Mouse (Mus musculus) embryonic facial prominence, embryonic 11.5 days (tissue): Measurements from ENCODE around the gene Ap3b1. TPM values are rescaled to one million over a fixed set of nuclear protein-coding genes. Genes with fewer than 3 reads are reported as not detected.

Source experiments
- ATAC-seq: fragments of 200-750 bp; cut with Nextera tagmentation; replicated peaks from 2 replicates; pipeline ENCODE4 v1.8.0; 2017; ENCODE audit warnings: low read depth; ENCODE audit not compliant: insufficient number of reproducible peaks, low FRiP score, low TSS enrichment
- DNase-seq: peaks from one replicate; pipeline ENCODE4 v3.0.0-alpha.2; 2015; ENCODE audit warnings: low spot score
- H3K27ac ChIP-seq: fragments of 300-500 bp; sonication (generic); replicated peaks from 2 replicates; pipeline ENCODE4 v1.5.1; 2014; ENCODE audit warnings: mild to moderate bottlenecking, low read depth, low read length, control low read depth
- H3K27me3 ChIP-seq: fragments of 300-500 bp; sonication (generic); 2 replicates; pipeline ENCODE4 v1.6.1; 2014; ENCODE audit warnings: mild to moderate bottlenecking, low read length, moderate library complexity, mixed read lengths; ENCODE audit not compliant: control insufficient read depth, insufficient read depth
- H3K36me3 ChIP-seq: fragments of 300-500 bp; sonication (generic); replicated peaks from 2 replicates; pipeline ENCODE4 v1.6.1; 2014; ENCODE audit warnings: low read depth, mild to moderate bottlenecking, low read length, moderate library complexity, mixed read lengths; ENCODE audit not compliant: control insufficient read depth, insufficient read depth
- H3K4me1 ChIP-seq: fragments of 300-500 bp; sonication (generic); 2 replicates; pipeline ENCODE4 v1.6.1; 2014; ENCODE audit warnings: low read length, mixed read lengths; ENCODE audit not compliant: control insufficient read depth, insufficient read depth
- H3K4me2 ChIP-seq: fragments of 300-500 bp; sonication (generic); 2 replicates; pipeline ENCODE4 v1.6.1; 2014; ENCODE audit warnings: low read depth, mild to moderate bottlenecking, control low read depth, low read length, moderate library complexity
- H3K4me3 ChIP-seq: fragments of 300-500 bp; sonication (generic); 2 replicates; pipeline ENCODE4 v1.5.1; 2014; ENCODE audit warnings: low read depth, low read length, control low read depth
- H3K9ac ChIP-seq: fragments of 300-500 bp; sonication (generic); replicated peaks from 2 replicates; pipeline ENCODE4 v1.6.1; 2014; ENCODE audit warnings: mild to moderate bottlenecking, control low read depth, low read length
- H3K9me3 ChIP-seq: fragments of 300-500 bp; sonication (generic); replicated peaks from 2 replicates; pipeline ENCODE4 v1.6.1; 2016; ENCODE audit warnings: mild to moderate bottlenecking, low read length, inconsistent platforms, mixed read lengths; ENCODE audit not compliant: control insufficient read depth
- WGBS: fragments of 180-500 bp; shearing (Covaris S2); extraction: QIAGEN DNeasy Blood & Tissue Kit; methylation state at CpG from one replicate; pipeline ENCODE4 v1.1.7; 2014; 5-methylcytosine and 5-hydroxymethylcytosine counted together
- polyA plus RNA-seq: library from polyadenylated mRNA; unstranded; fragments of >200 nt; fragmentation: Nextera tagmentation; extraction: Ambion mirVana; gene quantifications from 2 replicates; pipeline ENCODE4 v1.2.1, GENCODE M21; 2014

The Ap3b1 gene
- polyA plus RNA-seq, 1 experiment from 2014 or later = 43.4 TPM

DNA sequence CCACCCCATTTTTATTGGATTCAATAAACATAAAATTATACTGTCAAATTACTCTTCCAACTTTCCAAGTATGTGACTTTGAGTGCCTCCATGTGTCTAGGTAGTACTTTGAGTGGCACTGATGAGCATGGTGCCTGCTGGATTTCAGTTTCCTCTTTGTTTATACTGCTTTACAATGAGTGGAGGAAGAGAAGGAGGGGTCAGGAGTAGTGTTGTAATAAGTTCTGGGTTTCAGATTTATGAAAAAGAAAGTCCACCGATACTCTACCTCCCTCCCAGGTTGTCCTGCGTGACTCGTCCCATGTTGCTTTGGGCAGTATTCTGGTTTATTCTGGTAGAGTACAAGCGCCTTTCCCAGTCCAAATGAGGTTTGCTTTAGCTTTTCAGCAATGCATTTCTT is 22.7 kb downstream of the Ap3b1 start:
- no peaks in the 10 kb centered on the region for H3K4me1 ChIP-seq
- no peak overlapping the region for H3K4me2 ChIP-seq
- ATAC-seq = no peak
- DNase-seq = no peak
- H3K36me3 ChIP-seq = no peaks in the 10 kb centered on the region
- WGBS = 88% methylated on average over 4 of the region's 4 CpGs
- H3K27ac ChIP-seq = no peak overlapping the region
- no peaks in the 10 kb centered on the region for H3K9me3 ChIP-seq
- no peak overlapping the region for H3K4me3 ChIP-seq
- no peak overlapping the region for H3K9ac ChIP-seq
- H3K27me3 ChIP-seq = no peaks in the 10 kb centered on the region

DNA sequence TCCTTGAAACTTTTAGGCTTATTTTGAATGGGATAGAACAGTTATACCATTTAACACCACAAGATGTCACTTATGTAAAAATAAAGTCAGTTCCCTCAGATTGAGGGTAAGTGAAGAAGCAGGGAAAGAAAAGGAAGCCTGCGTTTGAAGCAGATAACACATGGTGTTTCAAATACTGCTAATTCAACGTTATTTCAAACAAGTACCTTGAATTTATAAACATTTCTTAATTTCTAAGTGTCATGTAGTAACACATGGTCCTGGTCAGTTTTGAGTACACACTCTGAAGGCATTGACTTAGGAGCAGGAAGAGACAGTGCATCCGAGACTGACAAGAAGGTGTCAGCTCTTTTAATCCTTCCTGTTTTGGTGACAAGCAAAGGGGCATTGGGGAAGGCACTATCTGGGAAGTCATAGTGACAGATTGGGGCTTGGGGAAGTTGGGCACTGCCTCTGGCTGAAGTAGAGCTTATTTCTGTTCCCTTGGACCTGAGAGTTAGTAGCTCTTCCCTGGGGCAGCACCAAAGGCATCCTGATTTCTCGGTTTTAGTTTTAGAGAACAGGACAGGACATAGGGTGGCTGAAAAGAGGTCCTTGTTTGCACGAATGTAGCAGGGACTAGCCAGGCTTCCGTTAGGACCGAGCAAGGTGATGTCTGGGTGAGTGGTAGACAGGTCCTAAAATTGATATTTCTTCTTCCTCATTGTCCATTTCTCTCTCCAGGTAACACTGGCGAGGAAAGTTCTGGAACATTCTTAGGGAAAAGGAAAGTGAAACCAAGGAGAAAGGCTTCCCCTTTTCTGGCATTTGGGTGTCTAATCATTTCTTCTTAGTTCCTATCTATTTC is 23.3 kb downstream of the Ap3b1 start:
- ATAC-seq (no peak), DNase-seq (peak; percentile 23)
- H3K4me1 ChIP-seq = no peaks in the 10 kb centered on the region
- H3K4me3 ChIP-seq = no peak overlapping the region
- H3K27ac ChIP-seq = no peak overlapping the region
- no peak overlapping the region for H3K4me2 ChIP-seq
- H3K9me3 ChIP-seq = no peaks in the 10 kb centered on the region
- no peaks in the 10 kb centered on the region for H3K27me3 ChIP-seq
- 68% methylated on average over 8 of the region's 8 CpGs for WGBS
- H3K9ac ChIP-seq = no peak overlapping the region
- no peaks in the 10 kb centered on the region for H3K36me3 ChIP-seq

DNA sequence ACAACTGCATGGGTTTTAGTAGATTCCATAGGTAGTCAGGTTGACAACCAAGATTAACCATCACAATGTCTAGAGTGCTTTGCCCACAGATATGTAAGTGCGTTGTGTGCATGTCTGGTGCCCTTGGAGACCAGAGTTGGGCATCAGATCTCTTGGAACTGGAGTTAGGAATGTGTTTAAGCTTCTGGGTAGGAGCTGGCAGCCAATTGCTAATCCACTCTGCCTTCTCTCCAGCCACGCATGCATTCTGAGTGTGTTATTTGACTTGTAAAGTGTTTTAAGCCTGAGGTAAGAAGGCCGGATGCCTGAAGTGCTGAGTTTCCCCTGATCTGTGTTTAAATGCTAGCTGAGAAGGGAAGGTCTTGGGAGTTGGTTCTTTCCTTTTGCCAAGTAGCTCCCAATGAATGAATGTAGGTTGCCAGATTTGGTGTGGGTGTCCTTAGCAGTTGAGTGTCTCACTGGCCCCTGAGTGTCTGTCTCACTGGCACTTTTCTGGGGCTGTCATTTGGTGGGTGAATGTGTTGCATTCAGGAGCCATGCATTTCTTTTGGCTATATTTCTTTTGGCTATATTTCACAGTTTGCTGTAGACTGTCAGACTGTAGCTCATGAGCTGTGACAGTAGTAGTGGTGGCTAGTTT is 26.3 kb downstream of the Ap3b1 start:
- DNase-seq (no peak), ATAC-seq (no peak)
- WGBS = 86% methylated on average over 3 of the region's 3 CpGs

DNA sequence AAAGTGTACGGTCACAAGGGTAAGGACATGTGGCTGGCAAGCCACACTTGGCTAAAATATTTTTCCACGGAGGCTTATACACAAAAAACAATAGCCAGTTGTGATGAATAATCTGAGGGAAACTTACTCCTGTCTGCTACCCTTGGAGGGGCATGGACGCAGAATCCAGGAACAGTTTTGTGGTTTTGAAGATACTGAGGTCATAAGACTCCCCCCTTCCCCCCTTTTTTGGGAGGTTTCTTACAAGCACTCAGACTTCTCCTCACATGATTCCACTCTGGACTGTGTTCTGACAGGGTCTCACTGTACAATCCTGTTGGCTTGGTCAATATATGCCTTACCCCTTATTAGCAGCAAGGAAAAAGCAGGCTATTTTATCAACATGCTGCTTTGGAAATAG is 29.8 kb downstream of the Ap3b1 start:
- no peak overlapping the region for H3K4me2 ChIP-seq
- H3K9me3 ChIP-seq = no peaks in the 10 kb centered on the region
- H3K4me3 ChIP-seq = no peak overlapping the region
- H3K27ac ChIP-seq = no peak overlapping the region
- no peaks in the 10 kb centered on the region for H3K36me3 ChIP-seq
- no peak overlapping the region for H3K9ac ChIP-seq
- H3K4me1 ChIP-seq = no peaks in the 10 kb centered on the region
- H3K27me3 ChIP-seq = no peaks in the 10 kb centered on the region
- ATAC-seq (no peak), DNase-seq (no peak)
- WGBS = 74% methylated on average over 3 of the region's 3 CpGs

More for the DNA sequence above, 26.3 kb downstream of the Ap3b1 start:
- Histone ChIP-seq H3K27me3 (no peaks in the 10 kb centered on the region), H3K27ac (no peak overlapping the region), H3K9me3 (no peaks in the 10 kb centered on the region), H3K4me2 (no peak overlapping the region), H3K4me3 (no peak overlapping the region), H3K4me1 (no peaks in the 10 kb centered on the region), H3K9ac (no peak overlapping the region), H3K36me3 (no peaks in the 10 kb centered on the region)

DNA sequence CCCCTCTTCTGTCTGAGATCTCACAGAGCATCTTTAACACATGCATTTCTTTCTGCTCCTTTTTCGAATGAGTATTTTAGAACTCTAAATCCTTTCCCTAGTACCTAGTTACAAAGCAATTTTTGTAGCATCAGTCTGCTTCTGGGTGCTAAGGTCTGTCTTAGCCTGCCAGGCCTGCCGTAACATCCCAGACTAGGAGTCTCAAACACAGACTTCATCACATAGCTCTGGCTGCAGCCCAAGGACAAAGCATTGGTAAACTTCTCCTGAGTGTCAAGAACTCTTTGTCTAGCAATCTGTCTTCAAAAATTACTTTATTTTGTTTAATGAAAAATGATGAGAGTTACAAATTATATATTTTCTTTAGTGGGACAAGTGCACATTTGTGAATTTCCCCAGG is 30.8 kb downstream of the Ap3b1 start:
- no peak for DNase-seq
- Histone ChIP-seq H3K4me2 (no peak overlapping the region), H3K27ac (no peak overlapping the region), H3K4me1 (no peaks in the 10 kb centered on the region), H3K36me3 (no peaks in the 10 kb centered on the region), H3K9ac (no peak overlapping the region), H3K4me3 (no peak overlapping the region), H3K27me3 (no peaks in the 10 kb centered on the region), H3K9me3 (no peaks in the 10 kb centered on the region)
- WGBS = 81% methylated on average over 2 of the region's 2 CpGs
- ATAC-seq = no peak

DNA sequence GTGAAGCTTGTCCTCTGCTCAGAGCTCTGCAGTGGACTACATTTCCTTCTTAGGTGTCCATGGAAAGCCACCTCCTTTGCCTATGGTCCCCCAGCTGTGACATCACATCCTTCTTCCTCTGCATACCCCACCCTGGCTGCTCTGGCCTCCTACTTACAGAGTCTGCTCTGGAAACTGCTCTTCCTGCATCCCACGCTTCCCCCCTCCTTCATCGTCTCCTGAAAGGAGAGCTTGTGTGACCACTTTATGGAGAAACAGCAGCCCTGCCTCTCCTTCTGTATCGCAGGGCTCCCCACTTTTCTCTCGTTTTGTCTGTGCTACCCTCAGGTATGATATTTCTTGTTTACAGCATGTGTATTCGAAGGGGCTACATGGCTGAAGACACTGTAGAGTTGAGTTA is 33.5 kb downstream of the Ap3b1 start:
- no peak overlapping the region for H3K4me2 ChIP-seq
- H3K4me3 ChIP-seq = no peak overlapping the region
- H3K36me3 ChIP-seq = no peaks in the 10 kb centered on the region
- H3K9me3 ChIP-seq = no peaks in the 10 kb centered on the region
- H3K27me3 ChIP-seq = no peaks in the 10 kb centered on the region
- no peak overlapping the region for H3K9ac ChIP-seq
- whole genome bisulfite sequencing = 88% methylated on average over 5 of the region's 5 CpGs
- no peaks in the 10 kb centered on the region for H3K4me1 ChIP-seq
- H3K27ac ChIP-seq = no peak overlapping the region
- ATAC-seq (no peak), DNase-seq (no peak)

DNA sequence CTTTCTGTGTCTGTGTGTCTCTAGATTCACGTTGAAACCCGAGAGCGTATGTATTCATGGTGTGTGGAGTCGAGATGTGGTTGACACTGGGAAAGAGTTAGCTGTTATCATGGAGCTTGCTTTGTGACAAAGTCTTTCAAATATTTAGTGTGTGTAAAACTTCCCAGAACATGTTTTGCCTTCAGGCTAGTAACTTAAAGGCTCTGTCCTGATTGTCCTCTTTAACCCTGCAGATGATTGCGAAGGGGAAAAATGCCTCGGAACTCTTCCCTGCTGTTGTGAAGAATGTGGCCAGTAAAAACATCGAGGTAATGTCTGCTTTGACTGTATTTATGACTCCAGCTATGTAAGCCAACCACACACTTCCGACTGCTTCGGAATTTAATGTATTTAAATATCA is 35.7 kb downstream of the Ap3b1 start:
- Histone ChIP-seq H3K4me1 (no peaks in the 10 kb centered on the region), H3K9me3 (no peaks in the 10 kb centered on the region), H3K27ac (no peak overlapping the region), H3K27me3 (no peaks in the 10 kb centered on the region), H3K9ac (no peak overlapping the region), H3K36me3 (no peaks in the 10 kb centered on the region), H3K4me3 (no peak overlapping the region), H3K4me2 (no peak overlapping the region)
- no peak for ATAC-seq
- no peak for DNase-seq
- WGBS = 71% methylated on average over 9 of the region's 9 CpGs

DNA sequence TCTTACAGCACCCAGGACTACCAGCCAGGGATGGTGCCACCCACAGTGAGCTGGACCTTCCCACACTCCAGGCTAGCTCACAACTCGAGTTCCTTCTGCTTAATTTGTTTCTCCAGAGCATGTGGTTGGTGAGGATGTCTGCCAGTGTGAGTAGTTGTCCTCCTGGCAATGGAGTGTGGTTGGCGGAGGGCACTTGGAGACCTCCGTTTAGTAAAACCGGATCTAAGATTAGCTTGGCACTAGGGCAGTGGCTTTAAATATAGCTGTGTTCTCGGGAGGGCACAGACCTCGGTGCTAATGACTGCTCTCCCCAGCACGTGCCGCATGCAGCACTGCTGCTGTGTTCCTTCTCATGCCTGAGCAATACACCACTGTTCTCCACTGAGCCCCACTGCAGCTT is 37.0 kb downstream of the Ap3b1 start:
- Histone ChIP-seq H3K9me3 (no peaks in the 10 kb centered on the region), H3K27ac (no peak overlapping the region), H3K36me3 (no peaks in the 10 kb centered on the region), H3K9ac (no peak overlapping the region), H3K4me2 (no peak overlapping the region), H3K4me1 (no peaks in the 10 kb centered on the region), H3K4me3 (no peak overlapping the region), H3K27me3 (no peaks in the 10 kb centered on the region)
- ATAC-seq (no peak), DNase-seq (no peak)
- WGBS = 91% methylated on average over 8 of the region's 8 CpGs
